Mouse (Mus musculus) lung, embryonic 14.5 days (tissue): ENCODE data around the gene Enox1. TPM values are rescaled to one million over a fixed set of nuclear protein-coding genes. Genes with fewer than 3 reads are reported as not detected.

ENCODE experiments used
- ATAC-seq: fragments of 200-750 bp; cut with Nextera tagmentation; 2 replicates; pipeline ENCODE4 v1.8.0; 2017; ENCODE audit warnings: mild to moderate bottlenecking, moderate TSS enrichment, moderate library complexity; ENCODE audit not compliant: insufficient read depth
- DNase-seq: peaks from one replicate; pipeline ENCODE4 v3.0.0-alpha.2; 2015
- H3K27ac ChIP-seq: fragments of 300-500 bp; sonication (generic); 2 replicates; pipeline ENCODE4 v1.5.1; 2014; ENCODE audit warnings: low read depth, mild to moderate bottlenecking, moderate library complexity
- H3K27me3 ChIP-seq: fragments of 300-500 bp; sonication (generic); 2 replicates; pipeline ENCODE4 v1.6.1; 2014; ENCODE audit warnings: low read length, control low read depth; ENCODE audit not compliant: insufficient read depth
- H3K36me3 ChIP-seq: fragments of 300-500 bp; sonication (generic); 2 replicates; pipeline ENCODE4 v1.6.1; 2014; ENCODE audit warnings: control low read depth; ENCODE audit not compliant: insufficient read depth
- H3K4me1 ChIP-seq: fragments of 300-500 bp; sonication (generic); 2 replicates; pipeline ENCODE4 v1.6.1; 2014; ENCODE audit warnings: antibody characterized with exemption, control low read depth; ENCODE audit not compliant: insufficient read depth
- H3K4me2 ChIP-seq: fragments of 300-500 bp; sonication (generic); 2 replicates; pipeline ENCODE4 v1.6.1; 2014; ENCODE audit warnings: mild to moderate bottlenecking
- H3K4me3 ChIP-seq: fragments of 300-500 bp; sonication (generic); 2 replicates; pipeline ENCODE4 v1.5.1; 2014; ENCODE audit warnings: low read depth, low read length
- H3K9ac ChIP-seq: fragments of 300-500 bp; sonication (generic); 2 replicates; pipeline ENCODE4 v1.6.1; 2014
- H3K9me3 ChIP-seq: fragments of 300-500 bp; sonication (generic); 2 replicates; pipeline ENCODE4 v1.6.1; 2016; ENCODE audit warnings: low read depth, low read length, control low read depth
- CTCF ChIP-seq: IDR thresholded peaks from 2 replicates; pipeline ENCODE4 v1.5.1; 2016; ENCODE audit warnings: antibody characterized with exemption, low read depth
- WGBS: fragments of 180-500 bp; shearing (Covaris S2); extraction: QIAGEN DNeasy Blood & Tissue Kit; methylation state at CpG from one replicate; pipeline ENCODE4 v1.1.7; 2014; 5-methylcytosine and 5-hydroxymethylcytosine counted together
- polyA plus RNA-seq: library from polyadenylated mRNA; unstranded; fragments of >200 nt; fragmentation: Nextera tagmentation; extraction: Ambion mirVana; gene quantifications from 2 replicates; pipeline ENCODE4 v1.2.1, GENCODE M21; 2014

Gene Enox1
- polyA plus RNA-seq, 1 experiment from 2014 or later: 2.8 TPM

DNA sequence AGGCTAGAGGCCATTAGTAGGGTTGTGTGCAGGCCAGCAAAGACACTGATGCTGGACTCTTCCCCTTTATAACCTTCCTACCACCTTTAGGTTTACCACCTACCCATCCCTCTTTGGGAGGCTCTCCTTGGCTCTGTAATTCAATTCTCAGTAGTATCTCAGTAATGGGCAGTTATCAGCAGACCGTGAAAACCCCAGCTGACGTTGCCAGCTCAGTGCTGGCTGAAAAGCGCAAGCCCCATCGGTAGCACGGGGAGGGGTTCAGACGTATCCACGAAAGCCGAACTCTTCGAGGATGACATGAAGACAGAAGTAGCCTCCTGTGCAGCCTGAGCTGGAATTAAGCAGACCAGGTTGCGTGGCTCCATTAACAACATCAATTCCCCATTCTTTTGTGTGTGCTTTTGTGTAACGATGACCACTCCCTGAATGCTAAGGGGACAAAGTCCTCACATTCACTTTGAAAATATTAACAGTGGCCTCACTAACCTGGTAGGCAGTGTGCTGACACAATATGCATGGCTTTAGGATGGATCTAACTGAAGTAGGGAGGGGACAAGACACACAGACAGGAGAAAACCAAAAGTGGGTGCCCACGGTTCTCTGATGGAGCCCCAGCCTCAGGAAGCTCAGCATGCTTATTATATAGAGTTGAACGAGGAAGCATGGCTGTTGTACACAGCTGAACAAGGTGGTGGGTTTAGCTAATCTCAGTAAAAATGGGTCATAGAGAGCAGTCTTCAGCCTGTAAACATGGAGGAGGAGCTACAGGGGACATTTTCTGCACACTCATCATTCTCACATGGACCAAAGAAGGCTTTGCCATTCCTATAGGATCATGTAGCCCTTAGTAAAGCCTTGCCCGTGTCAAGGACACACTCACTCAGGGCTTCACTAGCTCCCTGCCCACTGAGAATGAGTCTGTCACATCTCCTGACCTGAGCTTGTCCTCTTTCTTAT, 439.9 kb downstream of the Enox1 start:
- H3K9ac ChIP-seq: no peak overlapping the region
- H3K27ac ChIP-seq: no peak overlapping the region
- no peak for ATAC-seq
- H3K4me1 ChIP-seq: no peaks in the 10 kb centered on the region
- no peak overlapping the region for H3K4me2 ChIP-seq
- DNase-seq: no peak
- no peaks in the 10 kb centered on the region for H3K36me3 ChIP-seq
- TF ChIP-seq CTCF: no peak
- H3K9me3 ChIP-seq: no peaks in the 10 kb centered on the region
- H3K27me3 ChIP-seq: no peaks in the 10 kb centered on the region
- WGBS: 89% methylated on average over 14 of the region's 14 CpGs
- H3K4me3 ChIP-seq: no peak overlapping the region

DNA sequence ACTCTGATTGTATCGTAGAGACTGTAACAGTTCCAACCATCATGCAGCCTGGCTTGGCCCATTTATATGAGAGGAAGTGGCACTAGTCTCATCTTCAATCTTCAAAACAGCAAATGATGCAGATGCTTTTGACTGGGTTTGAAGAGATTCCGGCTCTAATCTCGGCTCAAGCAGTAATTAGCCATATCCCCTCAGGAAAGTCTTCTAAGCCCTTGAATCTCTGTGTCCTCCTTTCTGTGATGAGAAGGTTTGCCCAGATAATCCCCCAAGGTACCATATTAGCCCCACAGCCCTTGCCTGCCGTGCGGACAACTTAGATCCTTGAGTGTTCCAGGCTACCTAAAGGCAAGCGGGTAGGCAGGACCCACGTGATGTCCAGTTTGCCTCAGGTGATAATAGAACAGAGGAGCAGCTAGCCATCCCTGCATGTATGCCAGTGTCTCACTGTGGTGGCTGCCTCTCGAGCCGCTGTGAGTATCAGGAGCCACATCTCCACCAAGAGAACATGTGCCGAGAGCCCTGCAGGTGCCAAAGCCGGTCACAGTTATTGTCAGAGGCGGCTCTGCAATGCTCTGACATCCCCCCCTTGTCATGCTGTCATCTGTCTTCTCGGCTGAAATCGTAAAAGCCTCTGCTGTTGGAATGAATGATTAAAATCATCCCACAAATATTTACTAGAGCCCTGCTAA, 442.6 kb downstream of the Enox1 start:
- no peaks in the 10 kb centered on the region for H3K4me1 ChIP-seq
- no peak overlapping the region for H3K27ac ChIP-seq
- H3K9me3 ChIP-seq: no peaks in the 10 kb centered on the region
- no peak overlapping the region for H3K4me2 ChIP-seq
- H3K36me3 ChIP-seq: no peaks in the 10 kb centered on the region
- H3K27me3 ChIP-seq: no peaks in the 10 kb centered on the region
- no peak for DNase-seq
- no peak for ATAC-seq
- no peak for TF ChIP-seq CTCF
- no peak overlapping the region for H3K9ac ChIP-seq
- no peak overlapping the region for H3K4me3 ChIP-seq
- 36% methylated on average over 14 of the region's 14 CpGs for WGBS

DNA sequence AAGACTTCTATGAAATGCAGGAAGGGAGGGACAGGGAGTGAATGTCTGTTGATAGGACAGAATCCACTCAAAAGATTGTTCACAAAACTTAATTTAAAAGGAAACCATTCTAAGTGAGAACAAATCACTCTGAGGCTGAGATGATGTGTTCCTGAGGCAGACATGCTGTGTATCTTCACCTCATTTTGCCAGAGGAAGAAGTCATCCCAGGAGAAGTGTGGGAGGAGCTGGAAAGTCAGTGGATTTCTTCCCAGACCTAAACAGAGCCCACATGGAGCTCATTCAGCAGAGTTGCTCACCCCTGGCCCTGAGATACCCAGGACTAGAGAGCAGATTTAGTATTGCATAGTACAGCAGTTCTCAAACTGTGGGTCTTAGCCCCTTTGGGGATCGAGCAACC, 444.2 kb downstream of the Enox1 start:
- Histone ChIP-seq H3K9me3 (no peaks in the 10 kb centered on the region), H3K27me3 (no peaks in the 10 kb centered on the region), H3K4me3 (no peak overlapping the region), H3K27ac (no peak overlapping the region), H3K4me1 (no peaks in the 10 kb centered on the region), H3K9ac (no peak overlapping the region), H3K4me2 (no peak overlapping the region), H3K36me3 (no peaks in the 10 kb centered on the region)
- no peak for TF ChIP-seq CTCF
- no peak for DNase-seq
- 88% methylated on average over 1 of the region's 1 CpGs for WGBS
- ATAC-seq: no peak

DNA sequence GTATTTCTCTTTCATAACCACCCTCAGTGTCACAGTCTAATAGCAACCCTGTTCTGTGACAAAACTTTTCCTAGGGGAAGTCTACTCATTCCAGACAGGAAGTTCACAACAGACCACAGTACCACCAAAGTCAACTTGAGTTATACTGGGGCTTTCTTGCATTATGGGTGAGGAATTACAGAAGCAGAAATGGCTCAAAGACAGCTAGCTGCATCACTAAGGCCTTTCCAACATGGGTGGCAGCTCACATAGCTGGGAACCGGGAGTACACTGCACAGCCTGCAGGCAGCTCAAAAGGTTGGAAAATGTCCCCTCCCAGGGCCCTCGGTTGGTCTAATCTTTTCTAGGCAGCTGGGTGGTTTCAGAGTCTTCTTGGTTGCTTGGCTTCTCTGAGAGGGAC, 444.9 kb downstream of the Enox1 start:
- DNase-seq (no peak), ATAC-seq (no peak)
- Histone ChIP-seq H3K36me3 (no peaks in the 10 kb centered on the region), H3K27me3 (no peaks in the 10 kb centered on the region), H3K9me3 (no peaks in the 10 kb centered on the region), H3K9ac (no peak overlapping the region), H3K4me2 (no peak overlapping the region), H3K27ac (no peak overlapping the region), H3K4me3 (no peak overlapping the region), H3K4me1 (no peaks in the 10 kb centered on the region)
- WGBS: 87% methylated on average over 2 of the region's 2 CpGs
- TF ChIP-seq CTCF: no peak

DNA sequence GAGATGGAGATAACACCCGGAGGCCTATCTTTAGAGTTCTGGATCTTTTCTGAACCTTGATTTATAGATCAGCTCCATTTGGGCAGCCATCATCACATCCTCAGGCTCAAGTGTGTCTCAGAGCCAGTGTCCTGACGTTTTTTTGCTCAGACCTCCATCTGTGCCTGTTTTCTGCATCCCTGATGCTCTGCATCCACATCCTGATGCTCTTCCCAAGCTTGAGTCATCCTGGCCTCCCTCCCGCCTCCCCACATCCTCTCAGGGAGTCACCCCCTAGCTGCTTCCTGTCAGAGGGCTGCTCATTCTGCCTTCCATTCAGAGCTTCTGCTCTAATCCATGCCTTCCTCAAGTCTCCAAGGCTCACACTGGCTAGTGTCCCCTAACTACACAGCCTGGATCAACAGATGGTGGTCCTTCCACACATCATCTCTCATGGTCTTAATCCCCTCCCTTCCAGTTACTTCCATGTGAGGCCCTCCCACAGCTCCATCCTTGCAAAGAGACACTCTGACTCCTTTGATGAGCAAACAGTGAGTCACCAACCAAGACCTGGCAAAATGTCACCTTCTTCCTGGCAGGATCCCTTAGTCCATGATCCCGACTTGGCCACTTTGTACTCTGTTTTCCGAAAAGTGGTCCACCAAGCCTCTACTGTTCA, 451.7 kb downstream of the Enox1 start:
- 81% methylated on average over 5 of the region's 5 CpGs for WGBS
- no peak for DNase-seq

DNA sequence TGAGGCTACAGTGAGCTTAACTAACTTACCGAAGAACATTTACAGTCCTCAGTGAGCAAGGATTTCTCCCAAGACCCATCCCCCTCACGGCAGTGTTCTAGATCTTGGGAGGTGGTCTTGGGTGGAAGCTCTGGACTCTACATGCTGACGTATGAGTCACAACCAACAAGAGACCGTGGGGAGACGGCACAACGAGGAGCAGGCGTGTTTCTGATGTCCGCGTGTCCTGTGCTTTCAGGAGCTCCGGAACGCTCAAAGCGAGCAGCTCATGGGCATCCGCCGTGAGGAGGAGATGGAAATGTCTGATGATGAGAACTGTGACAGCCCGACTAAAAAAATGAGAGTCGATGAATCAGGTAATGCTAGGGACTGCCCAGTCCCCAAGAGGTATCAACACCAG, 458.6 kb downstream of the Enox1 start:
- Histone ChIP-seq H3K27ac (no peak overlapping the region), H3K4me2 (no peak overlapping the region), H3K4me3 (no peak overlapping the region), H3K27me3 (no peaks in the 10 kb centered on the region), H3K9me3 (no peaks in the 10 kb centered on the region), H3K9ac (no peak overlapping the region), H3K36me3 (no peaks in the 10 kb centered on the region), H3K4me1 (no peaks in the 10 kb centered on the region)
- DNase-seq: no peak
- WGBS: 92% methylated on average over 16 of the region's 16 CpGs
- no peak for ATAC-seq
- TF ChIP-seq CTCF: no peak

More for the DNA sequence above, 451.7 kb downstream of the Enox1 start:
- Histone ChIP-seq H3K4me2 (no peak overlapping the region), H3K4me1 (no peaks in the 10 kb centered on the region), H3K4me3 (no peak overlapping the region), H3K9ac (no peak overlapping the region), H3K9me3 (no peaks in the 10 kb centered on the region), H3K36me3 (no peaks in the 10 kb centered on the region), H3K27me3 (no peaks in the 10 kb centered on the region), H3K27ac (no peak overlapping the region)
- ATAC-seq: no peak
- no peak for TF ChIP-seq CTCF

DNA sequence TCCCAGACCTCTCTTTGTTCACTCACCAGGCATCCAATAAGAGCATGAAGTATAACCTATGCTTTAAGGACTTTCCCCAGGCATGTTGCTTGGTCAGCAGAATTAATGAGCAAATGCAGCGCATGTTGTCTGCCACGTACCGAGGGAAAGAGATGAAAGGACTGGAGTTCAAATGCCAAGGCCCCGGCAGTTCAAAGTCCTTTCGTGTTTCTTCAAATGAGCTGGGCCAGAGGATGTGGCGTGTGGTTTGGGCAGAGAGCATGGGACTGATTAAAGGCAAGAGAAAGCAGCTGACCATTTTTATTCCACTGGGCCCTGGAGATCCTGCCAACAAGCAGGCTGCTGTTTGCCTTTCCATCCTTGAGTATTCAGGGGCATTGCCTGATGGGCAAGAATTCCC, 460.7 kb downstream of the Enox1 start:
- ATAC-seq (no peak), DNase-seq (no peak)
- Histone ChIP-seq H3K36me3 (no peaks in the 10 kb centered on the region), H3K9ac (no peak overlapping the region), H3K27ac (no peak overlapping the region; the same call in 1 of the 2 replicates), H3K4me1 (no peaks in the 10 kb centered on the region), H3K4me3 (no peak overlapping the region), H3K4me2 (no peak overlapping the region), H3K9me3 (no peaks in the 10 kb centered on the region), H3K27me3 (no peaks in the 10 kb centered on the region)
- 39% methylated on average over 6 of the region's 6 CpGs for WGBS
- no peak for TF ChIP-seq CTCF
